Mouse (Mus musculus) spleen, adult 2 months (tissue): ENCODE results near the gene Sstr4.
A peak's percentile ranks its signal among the peaks of the same experiment; 100 is the strongest.

Experiments used
- CTCF ChIP-seq: fragments of 200-500 bp; IDR thresholded peaks from 2 replicates; pipeline ENCODE4 v1.5.1; 2011; ENCODE audit warnings: mild to moderate bottlenecking, inconsistent platforms; ENCODE audit not compliant: insufficient read depth, insufficient read length, insufficient replicate concordance; ENCODE audit errors: extremely low read depth
- POLR2A ChIP-seq: fragments of 200-500 bp; IDR thresholded peaks from 2 replicates; pipeline ENCODE4 v1.6.1; 2011; ENCODE audit warnings: low read depth, low read length, inconsistent platforms

- TF ChIP-seq POLR2A = no peak
- peak; percentile 65; the same call in 1 of the 2 replicates for TF ChIP-seq CTCF
Measured at GRCm38 (mm10) chr2:148375326-148376150, 19.6 kb upstream of the Sstr4 start.
